Mouse (Mus musculus): ENCODE data around the gene Ptprd. TPM values are rescaled to one million over a fixed set of nuclear protein-coding genes. Genes with fewer than 3 reads are reported as not detected.
A peak's percentile ranks its signal among the peaks of the same experiment; 100 is the strongest.

The Ptprd gene
- polyA plus RNA-seq, 1 experiment from 2014 or later = 14.0 TPM

DNA sequence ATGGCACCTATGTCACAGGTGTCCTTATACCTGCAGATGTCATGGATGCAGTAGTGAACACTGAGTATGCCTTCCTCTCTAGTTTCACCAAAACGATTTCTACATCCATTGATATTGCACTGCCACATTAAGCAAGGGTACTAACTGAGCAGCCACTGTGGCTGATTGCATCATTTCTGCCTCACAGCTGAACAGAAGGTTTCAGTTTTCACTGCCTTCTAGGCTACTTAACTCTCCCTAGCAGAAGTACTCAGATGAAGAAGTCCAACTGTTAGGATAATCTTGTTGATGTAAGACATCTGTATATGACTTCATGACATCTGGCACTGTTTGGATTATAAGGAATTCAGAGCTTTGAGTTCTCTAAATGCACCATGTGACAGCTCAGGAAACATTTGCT is 1678.8 kb downstream of the Ptprd start:
- ATAC-seq (replicated peaks; ENCODE audit: insufficient number of reproducible peaks, low FRiP score, low TSS enrichment) = no peak
- 0 out of 2 replicates have a peak, but pooled peaks cover 4% of the 10 kb centered on the region for H3K4me1 ChIP-seq (ENCODE audit: control insufficient read depth, insufficient read depth, low read length)
- WGBS (ENCODE audit: insufficient replicate concordance) = 72% methylated on average over 1 of the region's 1 CpGs

GRCm38 (mm10) chr4:76525281-76525680 is 1686.5 kb downstream of the Ptprd start:
- H3K36me3 ChIP-seq (ENCODE audit: control insufficient read depth, insufficient read depth, low read length) = no peaks in the 10 kb centered on the region
- no peak for ATAC-seq (replicated peaks; ENCODE audit: insufficient number of reproducible peaks, low FRiP score, low TSS enrichment)
- no peaks in the 10 kb centered on the region for H3K27me3 ChIP-seq (ENCODE audit: control insufficient read depth, insufficient read depth, low read length)
- no peak overlapping the region for H3K27ac ChIP-seq (ENCODE audit: low read depth, low read length)
- H3K9ac ChIP-seq (ENCODE audit: low read depth, low read length) = no peak overlapping the region
- H3K4me2 ChIP-seq = no peak overlapping the region
- H3K4me1 ChIP-seq (ENCODE audit: control insufficient read depth, insufficient read depth, low read length) = no peaks in the 10 kb centered on the region
- WGBS (ENCODE audit: insufficient replicate concordance) = 77% methylated on average over 3 of the region's 3 CpGs
- no peak overlapping the region for H3K4me3 ChIP-seq (ENCODE audit: low read depth, low read length)
- peaks cover 5% of the 10 kb centered on the region; the same call in 1 of the 2 replicates for H3K9me3 ChIP-seq (replicated peaks; ENCODE audit: control insufficient read depth, low read length)

More for the DNA sequence above, 1678.8 kb downstream of the Ptprd start:
- H3K27ac ChIP-seq (ENCODE audit: low read depth, low read length) = no peak overlapping the region
- no peak overlapping the region for H3K4me2 ChIP-seq
- H3K27me3 ChIP-seq (ENCODE audit: control insufficient read depth, insufficient read depth, low read length) = no peaks in the 10 kb centered on the region
- H3K9me3 ChIP-seq (replicated peaks; ENCODE audit: control insufficient read depth, low read length) = peaks cover 5% of the 10 kb centered on the region; the same call in 1 of the 2 replicates
- H3K4me3 ChIP-seq (ENCODE audit: low read depth, low read length) = no peak overlapping the region
- H3K9ac ChIP-seq (ENCODE audit: low read depth, low read length) = no peak overlapping the region
- H3K36me3 ChIP-seq (ENCODE audit: control insufficient read depth, insufficient read depth, low read length) = no peaks in the 10 kb centered on the region

DNA sequence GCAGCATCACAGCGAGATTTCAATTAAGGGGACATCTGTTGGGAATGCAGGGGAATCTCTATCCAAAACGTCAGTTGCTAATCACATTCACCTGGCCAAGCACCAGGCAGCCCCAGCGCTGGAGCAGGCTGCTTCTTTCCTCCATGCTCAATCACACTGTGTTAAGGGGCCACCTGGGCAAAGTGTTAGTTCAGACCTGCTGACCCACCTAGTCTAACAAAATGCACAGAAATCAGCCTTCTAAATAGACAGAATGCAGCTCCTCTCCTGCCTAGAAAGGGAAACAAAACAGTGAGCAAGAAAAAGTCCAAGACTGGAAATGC is 1708.5 kb downstream of the Ptprd start:
- 21% methylated on average over 3 of the region's 3 CpGs for WGBS (ENCODE audit: insufficient replicate concordance)
- no peak overlapping the region for H3K9ac ChIP-seq (ENCODE audit: low read depth, low read length)
- no peak overlapping the region for H3K4me2 ChIP-seq
- ATAC-seq (replicated peaks; ENCODE audit: insufficient number of reproducible peaks, low FRiP score, low TSS enrichment) = no peak
- no peaks in the 10 kb centered on the region for H3K9me3 ChIP-seq (replicated peaks; ENCODE audit: control insufficient read depth, low read length)
- H3K27me3 ChIP-seq (ENCODE audit: control insufficient read depth, insufficient read depth, low read length) = no peaks in the 10 kb centered on the region
- no peaks in the 10 kb centered on the region for H3K36me3 ChIP-seq (ENCODE audit: control insufficient read depth, insufficient read depth, low read length)
- H3K27ac ChIP-seq (ENCODE audit: low read depth, low read length) = no peak overlapping the region
- no peaks in the 10 kb centered on the region for H3K4me1 ChIP-seq (ENCODE audit: control insufficient read depth, insufficient read depth, low read length)
- no peak overlapping the region for H3K4me3 ChIP-seq (ENCODE audit: low read depth, low read length)

DNA sequence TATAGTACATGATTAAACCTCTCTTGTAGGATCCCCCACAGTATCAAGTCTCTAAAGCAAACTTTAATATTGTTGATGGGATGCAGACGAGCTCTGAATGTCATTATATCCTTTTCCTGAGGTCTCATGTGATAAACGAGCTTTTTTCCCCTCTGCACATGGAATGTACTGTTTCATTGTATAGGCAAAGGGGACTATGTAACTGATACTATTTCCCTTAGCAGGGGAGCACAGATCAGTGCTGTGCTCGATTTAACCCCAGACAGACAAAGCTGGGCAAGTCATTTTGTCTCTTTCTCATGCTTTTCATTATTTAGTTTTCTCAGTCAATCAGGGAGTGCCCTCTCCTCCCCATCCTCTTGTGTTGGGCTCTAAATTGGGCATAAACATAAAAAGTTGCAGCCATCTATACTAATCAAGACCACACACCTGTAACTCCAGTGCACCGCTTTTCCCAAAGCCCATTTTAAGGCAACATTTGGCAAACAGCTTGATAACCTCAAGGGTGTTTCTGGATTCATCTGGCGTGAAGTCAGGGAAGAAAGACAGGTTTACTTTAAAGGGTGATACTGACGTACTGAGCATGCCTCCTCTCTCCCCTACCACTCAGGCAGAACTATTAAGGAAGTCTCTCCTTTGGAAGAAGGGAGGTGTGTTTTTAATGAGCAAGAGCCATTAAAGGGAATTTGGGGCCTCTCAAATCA is 1709.0 kb downstream of the Ptprd start:
- no peaks in the 10 kb centered on the region for H3K4me1 ChIP-seq (ENCODE audit: control insufficient read depth, insufficient read depth, low read length)
- H3K27me3 ChIP-seq (ENCODE audit: control insufficient read depth, insufficient read depth, low read length) = no peaks in the 10 kb centered on the region
- H3K36me3 ChIP-seq (ENCODE audit: control insufficient read depth, insufficient read depth, low read length) = no peaks in the 10 kb centered on the region
- H3K4me3 ChIP-seq (ENCODE audit: low read depth, low read length) = no peak overlapping the region
- no peaks in the 10 kb centered on the region for H3K9me3 ChIP-seq (replicated peaks; ENCODE audit: control insufficient read depth, low read length)
- 49% methylated on average over 6 of the region's 6 CpGs for WGBS (ENCODE audit: insufficient replicate concordance)
- no peak for ATAC-seq (replicated peaks; ENCODE audit: insufficient number of reproducible peaks, low FRiP score, low TSS enrichment)
- no peak overlapping the region for H3K9ac ChIP-seq (ENCODE audit: low read depth, low read length)
- H3K27ac ChIP-seq (ENCODE audit: low read depth, low read length) = no peak overlapping the region
- H3K4me2 ChIP-seq = no peak overlapping the region

DNA sequence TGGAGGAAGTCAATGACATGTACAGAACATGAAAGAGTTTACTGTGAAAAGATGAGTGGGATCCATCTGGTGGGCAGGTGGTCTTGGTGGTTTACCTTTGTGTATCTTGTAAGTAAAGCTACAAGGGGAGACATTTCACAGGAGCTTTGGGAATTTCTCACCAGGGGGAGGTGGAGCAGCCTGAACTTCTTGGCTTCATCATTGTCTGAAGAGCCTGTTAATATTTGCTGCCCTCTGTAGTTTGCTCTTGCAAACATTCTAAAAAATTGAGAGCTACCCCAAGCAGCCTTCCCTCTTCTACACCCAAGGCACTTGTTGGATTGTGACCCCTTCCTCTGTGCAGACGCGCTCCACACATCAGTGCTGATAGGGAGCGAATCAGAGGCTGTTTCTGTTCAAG is 1725.9 kb downstream of the Ptprd start:
- no peak overlapping the region for H3K4me3 ChIP-seq (ENCODE audit: low read depth, low read length)
- no peaks in the 10 kb centered on the region for H3K36me3 ChIP-seq (ENCODE audit: control insufficient read depth, insufficient read depth, low read length)
- no peak for ATAC-seq (replicated peaks; ENCODE audit: insufficient number of reproducible peaks, low FRiP score, low TSS enrichment)
- H3K4me2 ChIP-seq = no peak overlapping the region
- no peaks in the 10 kb centered on the region for H3K27me3 ChIP-seq (ENCODE audit: control insufficient read depth, insufficient read depth, low read length)
- no peak overlapping the region for H3K27ac ChIP-seq (ENCODE audit: low read depth, low read length)
- H3K9me3 ChIP-seq (replicated peaks; ENCODE audit: control insufficient read depth, low read length) = no peaks in the 10 kb centered on the region
- no peak overlapping the region for H3K9ac ChIP-seq (ENCODE audit: low read depth, low read length)
- 0 out of 2 replicates have a peak, but pooled peaks cover 3% of the 10 kb centered on the region for H3K4me1 ChIP-seq (ENCODE audit: control insufficient read depth, insufficient read depth, low read length)
- 58% methylated on average over 3 of the region's 3 CpGs for WGBS (ENCODE audit: insufficient replicate concordance)

GRCm38 (mm10) chr4:76468366-76469100 is 1743.2 kb downstream of the Ptprd start:
- no peaks in the 10 kb centered on the region for H3K4me1 ChIP-seq (ENCODE audit: control insufficient read depth, insufficient read depth, low read length)
- no peaks in the 10 kb centered on the region for H3K36me3 ChIP-seq (ENCODE audit: control insufficient read depth, insufficient read depth, low read length)
- no peak overlapping the region for H3K27ac ChIP-seq (ENCODE audit: low read depth, low read length)
- H3K27me3 ChIP-seq (ENCODE audit: control insufficient read depth, insufficient read depth, low read length) = no peaks in the 10 kb centered on the region
- no peak for ATAC-seq (replicated peaks; ENCODE audit: insufficient number of reproducible peaks, low FRiP score, low TSS enrichment)
- no peak overlapping the region for H3K9ac ChIP-seq (ENCODE audit: low read depth, low read length)
- H3K4me3 ChIP-seq (ENCODE audit: low read depth, low read length) = no peak overlapping the region
- 72% methylated on average over 3 of the region's 3 CpGs for WGBS (ENCODE audit: insufficient replicate concordance)
- H3K4me2 ChIP-seq = no peak overlapping the region
- no peaks in the 10 kb centered on the region for H3K9me3 ChIP-seq (replicated peaks; ENCODE audit: control insufficient read depth, low read length)

- H3K9ac ChIP-seq (ENCODE audit: low read depth, low read length) = no peak overlapping the region
- no peak for ATAC-seq (replicated peaks; ENCODE audit: insufficient number of reproducible peaks, low FRiP score, low TSS enrichment)
- 64% methylated on average over 1 of the region's 1 CpGs for WGBS (ENCODE audit: insufficient replicate concordance)
- H3K4me2 ChIP-seq = no peak overlapping the region
- peaks cover 9% of the 10 kb centered on the region; the same call in 1 of the 2 replicates for H3K4me1 ChIP-seq (ENCODE audit: control insufficient read depth, insufficient read depth, low read length)
- H3K27me3 ChIP-seq (ENCODE audit: control insufficient read depth, insufficient read depth, low read length) = no peaks in the 10 kb centered on the region
- H3K4me3 ChIP-seq (ENCODE audit: low read depth, low read length) = no peak overlapping the region
- H3K27ac ChIP-seq (ENCODE audit: low read depth, low read length) = no peak overlapping the region
- no peaks in the 10 kb centered on the region for H3K9me3 ChIP-seq (replicated peaks; ENCODE audit: control insufficient read depth, low read length)
- no peaks in the 10 kb centered on the region for H3K36me3 ChIP-seq (ENCODE audit: control insufficient read depth, insufficient read depth, low read length)
Observed at GRCm38 (mm10) chr4:76464682-76465081, 1747.1 kb downstream of the Ptprd start.

- no peaks in the 10 kb centered on the region for H3K9me3 ChIP-seq (replicated peaks; ENCODE audit: control insufficient read depth, low read length)
- H3K27ac ChIP-seq (ENCODE audit: low read depth, low read length) = peak overlapping the region; percentile 37; the same call in 1 of the 2 replicates
- H3K36me3 ChIP-seq (ENCODE audit: control insufficient read depth, insufficient read depth, low read length) = no peaks in the 10 kb centered on the region
- peaks cover 20% of the 10 kb centered on the region; the same call in 1 of the 2 replicates for H3K4me1 ChIP-seq (ENCODE audit: control insufficient read depth, insufficient read depth, low read length)
- ATAC-seq (replicated peaks; ENCODE audit: insufficient number of reproducible peaks, low FRiP score, low TSS enrichment) = peak; percentile 71
- H3K9ac ChIP-seq (ENCODE audit: low read depth, low read length) = no peak overlapping the region
- H3K4me3 ChIP-seq (ENCODE audit: low read depth, low read length) = no peak overlapping the region
- H3K4me2 ChIP-seq = peak overlapping the region; percentile 11
- no peaks in the 10 kb centered on the region for H3K27me3 ChIP-seq (ENCODE audit: control insufficient read depth, insufficient read depth, low read length)
- WGBS (ENCODE audit: insufficient replicate concordance) = 18% methylated on average over 5 of the region's 5 CpGs
Observed at GRCm38 (mm10) chr4:76461336-76461735, 1750.4 kb downstream of the Ptprd start.
